Mouse (Mus musculus) liver, embryonic 16.5 days (tissue): ENCODE results near the gene Ids. TPM values are rescaled to one million over a fixed set of nuclear protein-coding genes. Genes with fewer than 3 reads are reported as not detected.

ENCODE experiments used
- polyA plus RNA-seq: library from polyadenylated mRNA; unstranded; fragments of >200 nt; fragmentation: Nextera tagmentation; extraction: Ambion mirVana; gene quantifications from 2 replicates; pipeline ENCODE4 v1.2.1, GENCODE M21; 2015

Gene Ids
- polyA plus RNA-seq, 1 experiment from 2014 or later = 0.46 TPM

Other genes with a start within 250 kb of the Ids start
- gene 1110012L19Rik, start 20.8 kb upstream of the Ids start, polyA plus RNA-seq = 9.0 and 9.4 TPM in 2 replicates
- 10.8 and 12.7 TPM in 2 replicates for gene Tmem185a, start 112.1 kb upstream of the Ids start, polyA plus RNA-seq